Mouse (Mus musculus): ENCODE data around the gene Mtfp1.

Mtfp1 gene

DNA sequence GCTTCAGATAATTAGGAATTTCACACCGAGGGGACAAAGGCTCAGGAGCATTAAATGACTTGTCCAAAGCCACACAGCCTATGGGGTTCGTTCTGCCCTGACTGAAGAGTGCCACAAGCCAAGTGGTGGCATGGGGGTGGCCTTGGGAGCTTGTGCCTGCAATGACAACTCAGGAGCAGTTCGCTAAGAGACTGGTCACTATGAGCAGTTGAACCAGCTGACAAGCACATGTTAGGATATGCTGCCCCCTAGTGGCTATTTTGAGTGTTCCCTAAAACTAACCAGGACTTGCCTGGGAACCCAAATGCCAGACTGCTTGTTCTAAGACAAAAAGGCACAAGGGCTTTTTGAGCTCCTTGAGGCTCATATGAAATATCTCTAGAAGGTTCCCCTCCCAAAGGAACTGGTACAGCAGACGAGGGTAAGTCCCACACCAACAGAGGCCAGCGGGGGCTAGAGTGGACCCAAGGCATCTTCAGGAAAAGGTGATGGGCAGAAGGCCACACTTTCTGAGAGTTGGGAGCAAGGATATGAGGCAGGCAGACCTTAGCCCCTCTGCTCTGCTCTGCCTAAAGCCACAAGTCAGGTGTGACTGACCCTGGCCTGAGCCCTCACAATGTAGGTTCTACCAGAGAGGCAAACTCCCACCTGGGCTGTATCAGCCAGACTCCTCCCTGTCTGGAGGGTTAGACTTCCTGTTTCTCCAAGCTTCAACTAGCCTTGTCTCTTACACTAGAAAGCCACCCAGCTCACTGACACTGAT is 11.7 kb downstream of the Mtfp1 start:
- in situ Hi-C loops (cut with MboI, MseI): no loop called here

GRCm38 (mm10) chr11:4080219-4080618 is 15.0 kb downstream of the Mtfp1 start:
- in situ Hi-C loops (cut with MboI, MseI): no loop called here

DNA sequence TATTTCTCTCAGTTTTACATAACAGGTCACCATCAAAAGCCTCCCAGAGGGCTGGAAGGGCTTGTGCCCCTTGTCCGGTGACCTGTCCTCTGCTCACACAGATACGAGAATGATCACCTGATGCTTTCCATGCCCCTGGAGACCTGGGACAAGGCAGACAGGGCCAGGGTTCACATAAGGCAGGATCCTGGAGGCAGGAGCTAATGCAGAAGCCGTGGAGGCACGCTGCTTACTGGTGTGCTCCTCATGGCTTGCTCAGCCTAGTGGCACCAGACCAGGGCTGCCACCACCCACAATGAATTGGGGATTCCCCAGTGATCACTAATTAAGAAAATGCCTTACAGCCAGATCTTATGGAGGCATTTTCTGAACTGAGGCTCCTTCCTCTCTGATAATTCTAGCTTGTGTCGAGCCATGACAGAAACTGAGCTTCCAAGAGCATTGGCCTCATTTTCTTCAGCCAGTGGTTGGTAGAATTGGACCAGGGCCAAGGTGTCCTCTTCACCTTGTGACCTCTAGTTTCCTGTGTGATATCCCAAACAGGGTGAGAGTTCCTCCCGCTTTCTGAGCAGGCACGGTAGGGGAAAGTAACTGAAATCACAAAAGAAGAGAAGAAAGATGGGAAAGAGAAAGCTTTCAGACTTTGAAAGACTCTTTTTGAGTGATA is 16.8 kb downstream of the Mtfp1 start:
- in situ Hi-C loops (cut with MboI, MseI): no loop called here

- in situ Hi-C loops (cut with MboI, MseI): no loop called here
These were observed 18.6 kb downstream of the Mtfp1 start for GRCm38 (mm10) chr11:4076633-4077032.

- in situ Hi-C loops (cut with MboI, MseI): loop anchor here in 1 of 2 experiments (5.0 kb wide), 1 partner anchor 37 kb away; the partner anchor contains the start of gene Sec14l4
These were observed 25.6 kb downstream of the Mtfp1 start for GRCm38 (mm10) chr11:4069664-4070063.

GRCm38 (mm10) chr11:4064627-4065122 is 30.6 kb downstream of the Mtfp1 start, which contains the start of gene Sec14l3:
Gene Sec14l3 (plus strand): TSS chr11:4064841.
- in situ Hi-C loops (cut with MboI, MseI): no loop called here

- in situ Hi-C loops (cut with MboI, MseI): no loop called here
These were observed 32.3 kb downstream of the Mtfp1 start for GRCm38 (mm10) chr11:4062981-4063380.

DNA sequence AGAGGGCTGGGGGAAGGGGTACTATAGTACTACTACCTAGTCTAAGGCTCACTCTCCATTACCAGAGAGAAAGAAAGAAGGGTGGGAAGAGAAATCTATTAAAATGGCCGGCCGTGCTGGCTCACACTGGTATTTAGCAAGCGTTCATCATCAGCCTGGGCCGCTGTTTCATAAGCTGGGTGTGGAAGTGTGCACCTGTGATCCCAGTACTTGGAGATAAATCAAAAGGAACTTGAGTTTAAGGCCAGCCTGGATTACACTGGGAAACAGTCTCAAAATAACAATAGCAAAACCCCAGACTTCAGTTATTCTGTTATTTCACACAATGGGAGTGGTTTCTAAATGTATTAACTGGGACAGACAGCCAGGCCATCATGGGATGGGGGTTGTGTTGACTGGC is 32.7 kb downstream of the Mtfp1 start:
- in situ Hi-C loops (cut with MboI, MseI): no loop called here

DNA sequence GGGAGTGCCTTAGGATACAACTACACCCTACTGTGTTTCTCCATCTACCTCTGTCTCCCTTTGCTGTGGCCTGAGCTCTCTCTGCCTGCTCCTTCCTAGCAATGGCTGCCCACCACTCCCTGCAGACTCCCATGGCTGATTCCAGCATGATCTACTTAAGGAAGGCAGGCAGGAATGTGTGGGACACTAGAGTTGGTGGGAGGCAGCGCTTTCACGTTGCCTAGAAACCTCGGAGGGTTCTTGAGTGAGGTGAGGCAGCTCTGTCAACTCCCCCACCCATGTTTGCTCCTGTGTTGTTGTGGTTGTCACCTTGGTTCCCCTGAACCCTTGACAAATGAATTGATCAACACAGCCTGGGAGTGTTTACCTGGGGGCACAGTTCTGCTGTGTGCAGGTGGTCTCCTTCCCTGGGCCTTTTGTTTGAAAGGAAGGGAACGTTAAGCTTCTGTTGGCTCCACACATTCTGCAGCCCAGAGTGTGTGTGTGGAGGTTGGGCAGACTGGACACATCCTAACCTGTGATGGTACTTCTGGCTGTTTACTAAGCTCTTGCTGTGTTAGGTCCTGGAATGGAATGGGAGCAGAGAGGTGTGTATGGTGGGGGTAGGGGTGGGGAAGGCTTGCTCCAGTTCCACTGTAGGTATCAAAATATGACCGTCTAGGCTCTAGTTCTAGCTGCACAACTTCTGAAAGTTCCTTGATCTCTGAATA is 34.2 kb downstream of the Mtfp1 start:
- in situ Hi-C loops (cut with MboI, MseI): no loop called here

- in situ Hi-C loops (cut with MboI, MseI): no loop called here
These were observed 41.7 kb downstream of the Mtfp1 start for GRCm38 (mm10) chr11:4053586-4053985.

- in situ Hi-C loops (cut with MboI, MseI): loop anchor here in 1 of 2 experiments (25.0 kb wide), 1 partner anchor 1639 kb away; no protein-coding TSS in a partner anchor
These were observed 46.8 kb downstream of the Mtfp1 start for GRCm38 (mm10) chr11:4048438-4048837.

GRCm38 (mm10) chr11:4047766-4048165 is 47.5 kb downstream of the Mtfp1 start:
- in situ Hi-C loops (cut with MboI, MseI): loop anchor here in 1 of 2 experiments (25.0 kb wide), 1 partner anchor 1640 kb away; no protein-coding TSS in a partner anchor

- in situ Hi-C loops (cut with MboI, MseI): loop anchor here in 1 of 2 experiments (25.0 kb wide), 1 partner anchor 1641 kb away; no protein-coding TSS in a partner anchor
These were observed 48.7 kb downstream of the Mtfp1 start for GRCm38 (mm10) chr11:4046526-4046925.

- in situ Hi-C loops (cut with MboI, MseI): loop anchor here in 1 of 2 experiments (25.0 kb wide), 1 partner anchor 1644 kb away; no protein-coding TSS in a partner anchor
These were observed 52.2 kb downstream of the Mtfp1 start for GRCm38 (mm10) chr11:4043081-4043480.

Data from T-helper 17 cell (primary cell).